Mouse (Mus musculus) intestine, embryonic 16.5 days (tissue): ENCODE measurements around the gene Krtap17-1. TPM values are rescaled to one million over a fixed set of nuclear protein-coding genes. Genes with fewer than 3 reads are reported as not detected.

Source experiments
- ATAC-seq: fragments of 200-750 bp; cut with Nextera tagmentation; 2 replicates; pipeline ENCODE4 v1.8.0; 2017; ENCODE audit warnings: moderate TSS enrichment, moderate library complexity
- H3K27ac ChIP-seq: fragments of 300-500 bp; sonication (generic); 2 replicates; pipeline ENCODE4 v1.5.1; 2014; ENCODE audit warnings: mild to moderate bottlenecking, low read length
- H3K27me3 ChIP-seq: fragments of 300-500 bp; sonication (generic); replicated peaks from 2 replicates; pipeline ENCODE4 v1.6.1; 2014; ENCODE audit warnings: low read length, control low read depth, mixed read lengths; ENCODE audit not compliant: control insufficient read depth, insufficient read depth
- H3K36me3 ChIP-seq: fragments of 300-500 bp; sonication (generic); 2 replicates; pipeline ENCODE4 v1.6.1; 2014; ENCODE audit warnings: low read length, control low read depth; ENCODE audit not compliant: control insufficient read depth, insufficient read depth
- H3K4me1 ChIP-seq: fragments of 300-500 bp; sonication (generic); 2 replicates; pipeline ENCODE4 v1.6.1; 2014; ENCODE audit warnings: low read length, control low read depth, mixed read lengths; ENCODE audit not compliant: control insufficient read depth, insufficient read depth
- H3K4me2 ChIP-seq: fragments of 300-500 bp; sonication (generic); 2 replicates; pipeline ENCODE4 v1.6.1; 2014; ENCODE audit warnings: low read depth, low read length, control low read depth
- H3K4me3 ChIP-seq: fragments of 300-500 bp; sonication (generic); 2 replicates; pipeline ENCODE4 v1.5.1; 2014; ENCODE audit warnings: mild to moderate bottlenecking, low read length
- H3K9ac ChIP-seq: fragments of 300-500 bp; sonication (generic); 2 replicates; pipeline ENCODE4 v1.6.1; 2014; ENCODE audit warnings: low read depth, low read length
- H3K9me3 ChIP-seq: fragments of 300-500 bp; sonication (generic); 2 replicates; pipeline ENCODE4 v1.6.1; 2016; ENCODE audit warnings: low read length, control low read depth; ENCODE audit not compliant: control insufficient read depth
- WGBS: fragments of 180-500 bp; shearing (Covaris S2); extraction: QIAGEN DNeasy Blood & Tissue Kit; methylation state at CpG from one replicate; pipeline ENCODE4 v1.1.7; 2014; 5-methylcytosine and 5-hydroxymethylcytosine counted together
- polyA plus RNA-seq: library from polyadenylated mRNA; unstranded; fragments of >200 nt; fragmentation: Nextera tagmentation; extraction: Ambion mirVana; gene quantifications from 2 replicates; pipeline ENCODE4 v1.2.1, GENCODE M21; 2015

Krtap17-1 gene
- polyA plus RNA-seq, 1 experiment from 2014 or later, result not detected

DNA sequence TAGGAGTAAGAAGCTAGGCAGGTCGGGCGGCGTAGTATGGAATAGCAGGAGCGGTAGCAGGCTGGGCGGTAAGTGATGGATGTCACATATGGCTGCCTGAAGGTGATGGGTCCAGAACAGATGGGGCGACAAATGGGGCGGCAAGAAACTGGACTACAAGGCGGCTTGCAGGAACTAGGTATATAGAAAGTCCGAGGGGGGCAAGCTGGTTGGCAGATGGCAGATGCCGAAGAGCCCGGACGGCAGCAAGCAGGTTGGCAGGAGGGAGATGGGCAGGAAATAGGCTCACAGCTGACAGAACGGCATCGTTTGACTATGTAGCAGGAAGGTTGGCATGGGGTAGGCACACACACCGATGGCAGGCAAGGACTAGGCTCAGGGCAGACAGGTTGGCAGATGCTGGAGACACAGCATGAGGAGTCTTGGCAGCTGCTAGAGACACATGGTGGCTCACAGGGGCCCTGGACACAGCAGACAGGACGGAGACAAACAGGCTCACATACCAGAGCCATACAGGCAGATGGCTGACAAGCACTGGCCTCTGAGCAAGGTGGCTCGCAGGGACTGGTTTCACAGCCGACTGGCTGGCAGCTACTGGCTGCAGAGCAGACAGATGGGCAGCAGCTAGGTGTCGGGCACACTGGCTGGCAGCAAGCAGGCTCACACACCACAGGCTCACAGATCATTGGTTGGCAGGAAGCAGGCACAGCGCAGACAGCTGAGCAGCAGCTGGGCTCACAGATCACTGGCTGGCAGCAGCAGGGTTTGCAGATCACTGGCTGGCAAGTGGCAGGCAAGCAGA lies 8.3 kb downstream of the Krtap17-1 start:
- WGBS, result 78% methylated on average over 20 of the region's 20 CpGs
- Histone ChIP-seq H3K4me1 (no peaks in the 10 kb centered on the region), H3K9me3 (no peaks in the 10 kb centered on the region), H3K4me2 (no peak overlapping the region), H3K36me3 (no peaks in the 10 kb centered on the region), H3K9ac (no peak overlapping the region), H3K27me3 (no peaks in the 10 kb centered on the region), H3K27ac (no peak overlapping the region), H3K4me3 (no peak overlapping the region)
- no peak for ATAC-seq

DNA sequence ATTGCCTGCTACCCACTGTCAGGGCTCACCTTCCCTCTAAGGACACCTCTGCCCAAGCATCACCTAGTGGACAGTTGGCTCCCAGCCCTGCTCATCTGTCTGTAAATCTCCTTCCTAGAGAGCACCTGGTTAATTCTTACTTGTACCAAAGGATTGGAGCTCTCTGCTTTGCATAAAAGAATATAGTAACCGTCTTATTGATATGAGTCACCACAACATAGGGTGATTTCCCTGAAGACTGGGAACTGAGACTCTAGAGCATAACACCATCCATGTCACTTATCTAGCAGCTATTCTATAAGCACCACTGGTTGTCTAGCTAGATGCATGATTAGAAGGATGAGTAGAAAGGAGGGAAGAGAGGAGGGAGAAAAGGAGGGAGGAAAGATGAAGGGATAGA lies 10.4 kb downstream of the Krtap17-1 start:
- H3K4me3 ChIP-seq, result no peak overlapping the region
- 83% methylated on average over 1 of the region's 1 CpGs for WGBS
- H3K9me3 ChIP-seq, result no peaks in the 10 kb centered on the region
- no peak overlapping the region for H3K9ac ChIP-seq
- no peak overlapping the region for H3K4me2 ChIP-seq
- ATAC-seq, result no peak
- H3K36me3 ChIP-seq, result no peaks in the 10 kb centered on the region
- no peaks in the 10 kb centered on the region for H3K27me3 ChIP-seq
- no peaks in the 10 kb centered on the region for H3K4me1 ChIP-seq
- H3K27ac ChIP-seq, result no peak overlapping the region

DNA sequence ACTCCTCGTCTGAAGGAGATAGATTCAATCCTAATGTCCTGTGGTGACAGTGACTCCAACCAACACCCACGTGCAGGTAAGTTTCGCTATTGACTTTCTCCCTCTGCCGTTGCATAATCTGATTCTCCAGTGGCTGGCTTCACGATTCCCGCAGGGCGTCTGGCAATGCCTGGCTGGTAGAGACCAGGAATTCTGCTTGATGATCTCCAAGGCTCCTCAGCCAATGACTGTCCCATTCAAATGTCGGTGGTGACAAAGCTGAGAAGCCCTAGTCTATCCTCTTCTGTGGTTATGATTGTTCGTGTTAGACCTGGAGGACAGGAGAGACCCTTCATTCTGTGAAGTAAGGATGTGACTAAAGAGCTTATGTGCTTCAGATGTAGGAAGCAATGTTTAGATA lies 11.1 kb downstream of the Krtap17-1 start:
- H3K4me3 ChIP-seq, result no peak overlapping the region
- no peak overlapping the region for H3K9ac ChIP-seq
- H3K9me3 ChIP-seq, result no peaks in the 10 kb centered on the region
- ATAC-seq, result no peak
- H3K27ac ChIP-seq, result no peak overlapping the region
- H3K27me3 ChIP-seq, result no peaks in the 10 kb centered on the region
- H3K4me2 ChIP-seq, result no peak overlapping the region
- 87% methylated on average over 9 of the region's 9 CpGs for whole genome bisulfite sequencing
- H3K36me3 ChIP-seq, result no peaks in the 10 kb centered on the region
- no peaks in the 10 kb centered on the region for H3K4me1 ChIP-seq

DNA sequence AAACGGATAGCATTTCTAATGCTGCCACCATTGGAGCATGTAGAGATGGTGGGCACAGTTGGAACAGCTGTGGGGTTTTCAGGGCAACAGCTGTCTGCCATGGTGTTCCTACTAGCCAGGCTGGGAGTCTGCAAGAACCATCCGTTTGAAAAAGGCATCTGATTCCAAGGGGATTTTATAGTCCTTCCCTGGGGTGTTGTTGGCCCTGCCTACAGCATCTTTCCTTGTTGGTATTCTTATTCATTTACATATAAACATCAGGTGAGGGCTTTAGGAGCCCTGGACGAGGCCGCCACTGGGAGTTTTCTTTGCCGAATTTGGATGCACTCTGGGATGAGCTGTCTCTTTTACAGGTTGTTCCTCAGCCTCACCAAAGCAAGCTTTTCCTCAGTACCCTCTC lies 14.8 kb downstream of the Krtap17-1 start, which contains the start of gene Krtap29-1:
Gene Krtap29-1, minus strand, starts transcription at position 101 of the 400 bp plus-strand sequence.
- Histone ChIP-seq H3K27me3 (no peaks in the 10 kb centered on the region), H3K4me1 (no peaks in the 10 kb centered on the region), H3K9me3 (no peaks in the 10 kb centered on the region), H3K36me3 (no peaks in the 10 kb centered on the region), H3K27ac (no peak within 1 kb of the TSS), H3K4me3 (no peak within 1 kb of the TSS), H3K4me2 (no peak within 1 kb of the TSS), H3K9ac (no peak within 1 kb of the TSS)
- ATAC-seq, result no peak
- 72% methylated on average over 5 of the region's 5 CpGs for WGBS

DNA sequence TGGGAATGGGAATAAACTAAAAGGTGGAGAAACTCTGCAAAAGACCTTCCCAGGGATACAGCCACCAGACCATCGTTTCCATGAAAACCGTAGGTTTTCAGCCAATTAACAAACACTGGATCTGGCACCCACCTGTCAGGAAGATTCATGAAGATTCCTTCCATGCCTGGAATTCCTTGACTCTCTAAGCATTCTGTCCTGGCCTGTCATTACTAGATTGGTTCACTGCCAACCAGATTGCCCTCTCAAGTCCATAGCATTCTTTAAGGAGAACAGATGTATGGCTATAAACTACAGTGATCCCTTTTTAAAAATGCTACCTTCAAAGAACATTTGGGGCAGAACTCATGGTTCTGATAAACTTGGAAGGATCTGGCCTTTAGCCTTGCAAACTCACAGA lies 27.8 kb downstream of the Krtap17-1 start:
- H3K36me3 ChIP-seq, result no peaks in the 10 kb centered on the region
- ATAC-seq, result no peak
- H3K27me3 ChIP-seq, result no peaks in the 10 kb centered on the region
- no peaks in the 10 kb centered on the region for H3K9me3 ChIP-seq
- 19% methylated on average over 2 of the region's 2 CpGs for WGBS
- H3K4me1 ChIP-seq, result no peaks in the 10 kb centered on the region
- H3K4me2 ChIP-seq, result no peak overlapping the region
- no peak overlapping the region for H3K4me3 ChIP-seq
- no peak overlapping the region for H3K9ac ChIP-seq
- H3K27ac ChIP-seq, result no peak overlapping the region

DNA sequence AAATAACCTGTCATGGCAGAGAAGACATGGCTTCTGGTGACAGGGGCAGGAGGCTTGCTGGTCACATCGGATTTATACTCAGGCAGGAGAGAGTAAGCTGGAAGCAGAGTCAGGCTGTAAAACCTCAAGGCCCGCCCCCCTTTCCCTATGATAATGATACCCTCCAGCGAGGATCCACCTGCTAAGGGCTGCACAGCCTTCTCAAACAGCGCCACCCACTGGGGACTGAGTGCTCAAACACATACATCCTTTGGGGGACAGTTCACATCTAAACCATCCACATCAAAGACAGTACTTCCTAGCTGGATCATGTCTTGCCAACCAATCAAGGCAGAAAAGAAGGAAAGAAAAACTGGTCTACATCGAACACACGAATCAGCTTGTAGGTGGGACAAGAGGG lies 29.6 kb downstream of the Krtap17-1 start:
- no peak overlapping the region for H3K9ac ChIP-seq
- no peak overlapping the region for H3K4me2 ChIP-seq
- no peaks in the 10 kb centered on the region for H3K27me3 ChIP-seq
- no peak for ATAC-seq
- WGBS, result 51% methylated on average over 6 of the region's 6 CpGs
- no peaks in the 10 kb centered on the region for H3K4me1 ChIP-seq
- no peaks in the 10 kb centered on the region for H3K9me3 ChIP-seq
- H3K36me3 ChIP-seq, result no peaks in the 10 kb centered on the region
- no peak overlapping the region for H3K4me3 ChIP-seq
- H3K27ac ChIP-seq, result no peak overlapping the region

DNA sequence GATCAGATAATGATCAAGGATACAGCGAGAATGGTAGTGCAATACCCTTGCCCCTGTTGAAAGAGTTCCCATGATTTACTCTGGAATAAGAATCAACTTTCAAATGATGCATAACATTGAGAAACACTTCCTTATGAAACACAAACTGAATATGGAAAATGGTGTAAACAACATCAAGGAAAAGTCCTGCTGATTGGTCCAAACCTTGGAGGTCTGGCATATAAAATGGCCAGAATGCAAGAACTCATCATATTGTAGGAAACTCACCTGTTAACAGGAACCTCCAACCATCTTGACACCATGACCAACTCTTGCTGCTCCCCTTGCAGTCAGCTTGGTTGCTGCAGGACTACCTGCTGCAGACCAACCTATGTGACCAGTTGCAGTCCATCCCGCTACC lies 45.6 kb downstream of the Krtap17-1 start, which contains the start of gene Krtap9-5:
Gene Krtap9-5, plus strand, starts transcription at position 301 of the 400 bp plus-strand sequence.
- Histone ChIP-seq H3K4me2 (no peak within 1 kb of the TSS), H3K4me1 (no peaks in the 10 kb centered on the region), H3K4me3 (no peak within 1 kb of the TSS), H3K27ac (no peak within 1 kb of the TSS), H3K9ac (no peak within 1 kb of the TSS), H3K9me3 (no peaks in the 10 kb centered on the region), H3K27me3 (no peaks in the 10 kb centered on the region), H3K36me3 (no peaks in the 10 kb centered on the region)
- ATAC-seq, result no peak
- 87% methylated on average over 2 of the region's 2 CpGs for WGBS

Other genes starting within 250 kb of the Krtap17-1 start
- gene Gm11595, start 221.1 kb downstream of the Krtap17-1 start, polyA plus RNA-seq, result not detected in 2 replicates
- gene Krtap4-8, start 213.3 kb downstream of the Krtap17-1 start, polyA plus RNA-seq, result not detected in 2 replicates
- gene Krtap4-9, start 208.8 kb downstream of the Krtap17-1 start, polyA plus RNA-seq, result not detected in 2 replicates
- gene Gm11596, start 200.5 kb downstream of the Krtap17-1 start, polyA plus RNA-seq, result not detected in 2 replicates
- not detected in 2 replicates for gene Gm11569, start 195.1 kb downstream of the Krtap17-1 start, polyA plus RNA-seq
- not detected in 2 replicates for gene Gm11554, start 189.5 kb downstream of the Krtap17-1 start, polyA plus RNA-seq
- gene Krtap4-13, start 184.1 kb downstream of the Krtap17-1 start, polyA plus RNA-seq, result not detected in 2 replicates
- gene Gm11564, start 178.3 kb downstream of the Krtap17-1 start, polyA plus RNA-seq, result not detected in 2 replicates
- gene 2300003K06Rik, start 155.9 kb downstream of the Krtap17-1 start, polyA plus RNA-seq, result not detected in 2 replicates
- gene Krtap4-16, start 142.4 kb downstream of the Krtap17-1 start, polyA plus RNA-seq, result not detected in 2 replicates
- gene Gm11568, start 136.1 kb downstream of the Krtap17-1 start, polyA plus RNA-seq, result not detected in 2 replicates
- not detected in 2 replicates for gene Gm11559, start 129.5 kb downstream of the Krtap17-1 start, polyA plus RNA-seq
- gene Krtap9-1, start 120.6 kb downstream of the Krtap17-1 start, polyA plus RNA-seq, result not detected in 2 replicates
- not detected in 2 replicates for gene Gm11567, start 114.8 kb downstream of the Krtap17-1 start, polyA plus RNA-seq
- not detected in 2 replicates for gene Krtap31-1, start 86.1 kb downstream of the Krtap17-1 start, polyA plus RNA-seq
- gene Gm11565, start 79.2 kb downstream of the Krtap17-1 start, polyA plus RNA-seq, result not detected in 2 replicates
- not detected in 2 replicates for gene Krtap31-2, start 57.7 kb downstream of the Krtap17-1 start, polyA plus RNA-seq
- not detected in 2 replicates for gene Krtap9-5, start 45.5 kb downstream of the Krtap17-1 start, polyA plus RNA-seq
- gene Krtap29-1, start 14.9 kb downstream of the Krtap17-1 start, polyA plus RNA-seq, result not detected in 2 replicates
- not detected in 2 replicates for gene Krtap16-1, start 7.4 kb downstream of the Krtap17-1 start, polyA plus RNA-seq
- not detected in 2 replicates for gene Krt33a, start 22.2 kb upstream of the Krtap17-1 start, polyA plus RNA-seq
- not detected in 2 replicates for gene Krt33b, start 35.9 kb upstream of the Krtap17-1 start, polyA plus RNA-seq
- not detected in 2 replicates for gene Krt34, start 47.6 kb upstream of the Krtap17-1 start, polyA plus RNA-seq
- not detected in 2 replicates for gene Krt31, start 56.6 kb upstream of the Krtap17-1 start, polyA plus RNA-seq
- not detected in 2 replicates for gene Krt32, start 94.2 kb upstream of the Krtap17-1 start, polyA plus RNA-seq
- 0.07 and 0.12 TPM in 2 replicates for gene Krt35, start 102.2 kb upstream of the Krtap17-1 start, polyA plus RNA-seq
- 0.10 TPM in 1 of 2 replicates, not detected in the other for gene Krt36, start 111.6 kb upstream of the Krtap17-1 start, polyA plus RNA-seq
- gene Krt13, start 127.6 kb upstream of the Krtap17-1 start, polyA plus RNA-seq, result 0.29 TPM in 1 of 2 replicates, not detected in the other
- 2.2 and 4.5 TPM in 2 replicates for gene Krt15, start 141.9 kb upstream of the Krtap17-1 start, polyA plus RNA-seq
- gene Krt19, start 154.7 kb upstream of the Krtap17-1 start, polyA plus RNA-seq, result 884 and 955 TPM in 2 replicates
- not detected in 2 replicates for gene Krt9, start 199.3 kb upstream of the Krtap17-1 start, polyA plus RNA-seq
- 7.3 and 7.9 TPM in 2 replicates for gene Krt14, start 213.6 kb upstream of the Krtap17-1 start, polyA plus RNA-seq